9 mouse cellular contexts compared by ENCODE assay signal in the genomic region with DNA sequence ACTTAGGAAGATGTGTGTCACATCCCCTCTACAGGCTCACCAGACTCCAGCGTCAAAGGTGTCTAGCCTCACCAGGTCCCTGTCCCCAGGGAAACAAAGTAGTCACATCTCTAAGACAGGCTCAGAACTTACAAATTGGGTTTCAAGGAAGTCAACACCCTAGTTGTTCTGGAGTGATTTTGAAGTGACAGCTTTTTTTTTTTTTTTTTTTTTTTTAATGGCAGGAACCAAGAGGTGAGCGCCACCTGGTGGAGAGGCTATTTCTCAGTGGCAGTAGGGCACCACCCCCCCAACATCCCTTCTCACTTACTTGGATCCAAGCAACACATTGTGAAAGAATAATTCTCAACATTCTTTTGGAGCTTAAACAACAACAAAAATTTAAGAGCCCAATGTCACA. TPM values are rescaled to one million over a fixed set of nuclear protein-coding genes. Genes with fewer than 3 reads are reported as not detected.
DNase-seq lines count a peak whose midpoint lies in the region; ATAC-seq and TF ChIP-seq lines count a peak whose summit lies in the region.
"Had no signal": no experiment of that assay in that cellular context is flagged by ENCODE, and none has a peak within 500 bp of the region (broad histone marks: within the 10 kb centered on the region; RNA-seq: fewer than 3 reads in every experiment).

No protein-coding gene starts in this region.

- ATAC-seq in inflammation-experienced regulatory T-cells, adult 6 months: no peak

- DNase-seq in left cerebral cortex, adult 2 months (ENCODE audit: extremely low spot score in 1 of 2, low spot score in 2 of 2): peak; percentile 32 to 58
- no peak for DNase-seq in left cerebral cortex, adult 11 months (ENCODE audit: low spot score)
- peak; percentile 13 for DNase-seq in T-cell, adult 2 months (ENCODE audit: low spot score)
- peak; percentile 28 to 68 for DNase-seq in cerebellum, postnatal 25 days
- peak; percentile 53 for DNase-seq in induced T-regulatory cell, adult 2 months (ENCODE audit: low read depth)
- peak; percentile 64 to 75 for DNase-seq in lung, adult 18-20 months
- peak; percentile 38 to 75 for DNase-seq in spleen, adult 18-20 months

- TF ChIP-seq CTCF in left cerebral cortex, adult 2 months (IDR thresholded peaks at IDR 0.05): peak; percentile 75

- H3K27ac ChIP-seq in left cerebral cortex, adult 2 months: no peak overlapping the region

- intact Hi-C loops in left cerebral cortex, adult 2 months (cut with DNase I): loop anchor here (1.0 to 10.0 kb wide), 3 partner anchors 71 to 609 kb away; no protein-coding TSS in a partner anchor

- H3K4me3 ChIP-seq in left cerebral cortex, adult 2 months: no peak overlapping the region

RNA-seq across cellular contexts. Expression of a gene that starts 59.2 kb away (rescaled TPM):
- not detected for total RNA-seq in left cerebral cortex, adult 2 months (2021)
- not detected for polyA plus RNA-seq in inflammation-experienced regulatory T-cells, adult 6 months (2017; shearing (Covaris generic))
- polyA plus RNA-seq: neural tube, embryonic 11.5 days had no signal
